Mouse (Mus musculus) hindbrain, postnatal 0 days (tissue): ENCODE data around the gene Synrg. TPM values are rescaled to one million over a fixed set of nuclear protein-coding genes. Genes with fewer than 3 reads are reported as not detected.

ENCODE experiments used
- ATAC-seq: fragments of 200-750 bp; cut with Nextera tagmentation; 2 replicates; pipeline ENCODE4 v1.8.0; 2017; ENCODE audit warnings: mild to moderate bottlenecking, moderate TSS enrichment, moderate library complexity
- DNase-seq: peaks from one replicate; pipeline ENCODE4 v3.0.0-alpha.2; 2015; ENCODE audit warnings: low spot score
- H3K27ac ChIP-seq: fragments of 300-500 bp; sonication (generic); 2 replicates; pipeline ENCODE4 v1.5.1; 2014; ENCODE audit warnings: mild to moderate bottlenecking
- H3K27me3 ChIP-seq: fragments of 300-500 bp; sonication (generic); 2 replicates; pipeline ENCODE4 v1.6.1; 2014; ENCODE audit warnings: low read length, mixed read lengths; ENCODE audit not compliant: insufficient read depth
- H3K36me3 ChIP-seq: fragments of 300-500 bp; sonication (generic); 2 replicates; pipeline ENCODE4 v1.6.1; 2014; ENCODE audit warnings: low read length, mixed read lengths; ENCODE audit not compliant: insufficient read depth
- H3K4me1 ChIP-seq: fragments of 300-500 bp; sonication (generic); 2 replicates; pipeline ENCODE4 v1.6.1; 2014; ENCODE audit warnings: antibody characterized with exemption, low read length, mixed read lengths; ENCODE audit not compliant: insufficient read depth
- H3K4me2 ChIP-seq: fragments of 300-500 bp; sonication (generic); 2 replicates; pipeline ENCODE4 v1.6.1; 2014; ENCODE audit warnings: low read depth, mild to moderate bottlenecking, low read length, moderate library complexity, mixed read lengths
- H3K4me3 ChIP-seq: fragments of 300-500 bp; sonication (generic); 2 replicates; pipeline ENCODE4 v1.5.1; 2014; ENCODE audit warnings: low read length
- H3K9ac ChIP-seq: fragments of 300-500 bp; sonication (generic); replicated peaks from 2 replicates; pipeline ENCODE4 v1.6.1; 2014; ENCODE audit warnings: mild to moderate bottlenecking, low read length, moderate library complexity, mixed read lengths
- H3K9me3 ChIP-seq: fragments of 300-500 bp; sonication (generic); 2 replicates; pipeline ENCODE4 v1.6.1; 2016; ENCODE audit warnings: low read length, mixed read lengths
- CTCF ChIP-seq: IDR thresholded peaks from 2 replicates; pipeline ENCODE4 v1.5.1; 2016; ENCODE audit warnings: antibody characterized with exemption, control low read depth, low read depth
- WGBS: fragments of 180-500 bp; shearing (Covaris S2); extraction: QIAGEN DNeasy Blood & Tissue Kit; methylation state at CpG from one replicate; pipeline ENCODE4 v1.1.7; 2014; 5-methylcytosine and 5-hydroxymethylcytosine counted together
- polyA plus RNA-seq: library from polyadenylated mRNA; unstranded; fragments of >200 nt; fragmentation: Nextera tagmentation; extraction: Ambion mirVana; gene quantifications from 2 replicates; pipeline ENCODE4 v1.2.1, GENCODE M21; 2015
- total RNA-seq: library from RNA; depleted of rRNA; stranded (reverse); fragments of >200 nt; gene quantifications from 2 replicates; pipeline ENCODE4 v1.2.3, GENCODE M21; 2014

The Synrg gene
- total and polyA plus RNA-seq, 2 experiments from 2014 or later, result 15.0 to 29.2 TPM

- TF ChIP-seq CTCF, result no peak
- H3K4me2 ChIP-seq, result no peak overlapping the region
- no peaks in the 10 kb centered on the region for H3K9me3 ChIP-seq
- H3K27me3 ChIP-seq, result no peaks in the 10 kb centered on the region
- no peak overlapping the region for H3K4me3 ChIP-seq
- 80% methylated on average over 6 of the region's 6 CpGs for WGBS
- no peak overlapping the region for H3K27ac ChIP-seq
- ATAC-seq, result no peak
- H3K36me3 ChIP-seq, result peaks cover 5% of the 10 kb centered on the region; the same call in 1 of the 2 replicates
- H3K9ac ChIP-seq, result no peak overlapping the region
- peaks cover 9% of the 10 kb centered on the region for H3K4me1 ChIP-seq
- no peak for DNase-seq
Measured at GRCm38 (mm10) chr11:83968205-83968575, 4.0 kb downstream of the Synrg start.

GRCm38 (mm10) chr11:83969040-83969439 lies 4.8 kb downstream of the Synrg start:
- WGBS, result 97% methylated on average over 3 of the region's 3 CpGs
- Histone ChIP-seq H3K27ac (no peak overlapping the region), H3K4me1 (peaks cover 9% of the 10 kb centered on the region), H3K4me2 (no peak overlapping the region), H3K9me3 (no peaks in the 10 kb centered on the region), H3K36me3 (peaks cover 8% of the 10 kb centered on the region; the same call in 1 of the 2 replicates), H3K27me3 (no peaks in the 10 kb centered on the region), H3K4me3 (no peak overlapping the region), H3K9ac (no peak overlapping the region)
- ATAC-seq (no peak), DNase-seq (no peak)
- TF ChIP-seq CTCF, result peak; percentile 25; the same call in 1 of the 2 replicates

GRCm38 (mm10) chr11:83974561-83975346 lies 10.5 kb downstream of the Synrg start:
- H3K9ac ChIP-seq, result no peak overlapping the region
- no peak for TF ChIP-seq CTCF
- H3K4me2 ChIP-seq, result no peak overlapping the region
- H3K4me1 ChIP-seq, result no peaks in the 10 kb centered on the region
- no peak overlapping the region for H3K27ac ChIP-seq
- WGBS, result 29% methylated on average over 7 of the region's 7 CpGs
- no peak for ATAC-seq
- no peaks in the 10 kb centered on the region for H3K9me3 ChIP-seq
- no peak overlapping the region for H3K4me3 ChIP-seq
- no peaks in the 10 kb centered on the region for H3K27me3 ChIP-seq
- peaks cover 42% of the 10 kb centered on the region for H3K36me3 ChIP-seq
- DNase-seq, result no peak

GRCm38 (mm10) chr11:83975488-83975887 lies 11.3 kb downstream of the Synrg start:
- no peaks in the 10 kb centered on the region for H3K9me3 ChIP-seq
- H3K9ac ChIP-seq, result no peak overlapping the region
- H3K36me3 ChIP-seq, result peaks cover 49% of the 10 kb centered on the region
- ATAC-seq, result no peak
- 70% methylated on average over 1 of the region's 1 CpGs for WGBS
- no peak overlapping the region for H3K4me3 ChIP-seq
- H3K4me2 ChIP-seq, result no peak overlapping the region
- H3K27me3 ChIP-seq, result no peaks in the 10 kb centered on the region
- no peaks in the 10 kb centered on the region for H3K4me1 ChIP-seq
- no peak for TF ChIP-seq CTCF
- H3K27ac ChIP-seq, result no peak overlapping the region
- no peak for DNase-seq

GRCm38 (mm10) chr11:83976236-83976977 lies 12.2 kb downstream of the Synrg start:
- Histone ChIP-seq H3K4me2 (no peak overlapping the region), H3K36me3 (peaks cover 51% of the 10 kb centered on the region)
- no peak for ATAC-seq

GRCm38 (mm10) chr11:83977810-83978209 lies 13.6 kb downstream of the Synrg start:
- ATAC-seq (no peak), DNase-seq (no peak)
- no peak overlapping the region for H3K27ac ChIP-seq
- no peak for TF ChIP-seq CTCF
- H3K9me3 ChIP-seq, result no peaks in the 10 kb centered on the region
- peaks cover 58% of the 10 kb centered on the region for H3K36me3 ChIP-seq
- H3K4me3 ChIP-seq, result no peak overlapping the region
- H3K4me2 ChIP-seq, result no peak overlapping the region
- H3K27me3 ChIP-seq, result no peaks in the 10 kb centered on the region
- no peaks in the 10 kb centered on the region for H3K4me1 ChIP-seq
- no peak overlapping the region for H3K9ac ChIP-seq
- WGBS, result 87% methylated on average over 2 of the region's 2 CpGs

More at GRCm38 (mm10) chr11:83976236-83976977, 12.2 kb downstream of the Synrg start:
- no peaks in the 10 kb centered on the region for H3K9me3 ChIP-seq
- no peak overlapping the region for H3K27ac ChIP-seq
- no peak overlapping the region for H3K4me3 ChIP-seq
- no peak overlapping the region for H3K9ac ChIP-seq
- TF ChIP-seq CTCF, result no peak
- no peaks in the 10 kb centered on the region for H3K27me3 ChIP-seq
- 88% methylated on average over 13 of the region's 13 CpGs for WGBS
- DNase-seq, result no peak
- H3K4me1 ChIP-seq, result no peaks in the 10 kb centered on the region
